Mouse (Mus musculus) forebrain, postnatal 0 days (tissue): ENCODE results near the gene Rps6ka6. TPM values are rescaled to one million over a fixed set of nuclear protein-coding genes. Genes with fewer than 3 reads are reported as not detected.

Experiments used
- ATAC-seq: fragments of 200-750 bp; cut with Nextera tagmentation; 2 replicates; pipeline ENCODE4 v1.8.0; 2017; ENCODE audit warnings: mild to moderate bottlenecking, moderate library complexity
- DNase-seq: peaks from one replicate; pipeline ENCODE4 v3.0.0-alpha.2; 2015
- H3K27ac ChIP-seq: fragments of 300-500 bp; sonication (generic); 2 replicates; pipeline ENCODE4 v1.5.1; 2014; ENCODE audit warnings: low read depth, mild to moderate bottlenecking, antibody characterized with exemption, low read length, moderate library complexity, mixed read lengths
- H3K27me3 ChIP-seq: fragments of 300-500 bp; sonication (generic); 2 replicates; pipeline ENCODE4 v1.6.1; 2014; ENCODE audit warnings: mild to moderate bottlenecking, low read length, mixed read lengths; ENCODE audit not compliant: insufficient read depth
- H3K36me3 ChIP-seq: fragments of 300-500 bp; sonication (generic); 2 replicates; pipeline ENCODE4 v1.6.1; 2014; ENCODE audit warnings: mild to moderate bottlenecking, moderate library complexity; ENCODE audit not compliant: insufficient read depth
- H3K4me1 ChIP-seq: fragments of 300-500 bp; sonication (generic); 2 replicates; pipeline ENCODE4 v1.6.1; 2014; ENCODE audit warnings: antibody characterized with exemption; ENCODE audit not compliant: insufficient read depth
- H3K4me2 ChIP-seq: fragments of 300-500 bp; sonication (generic); 2 replicates; pipeline ENCODE4 v1.6.1; 2014; ENCODE audit warnings: low read depth, mild to moderate bottlenecking, moderate library complexity
- H3K4me3 ChIP-seq: fragments of 300-500 bp; sonication (generic); 2 replicates; pipeline ENCODE4 v1.5.1; 2014; ENCODE audit warnings: low read depth, low read length, mixed read lengths
- H3K9ac ChIP-seq: fragments of 300-500 bp; sonication (generic); 2 replicates; pipeline ENCODE4 v1.6.1; 2014; ENCODE audit warnings: mild to moderate bottlenecking
- H3K9me3 ChIP-seq: fragments of 300-500 bp; sonication (generic); 2 replicates; pipeline ENCODE4 v1.6.1; 2016; ENCODE audit warnings: low read length
- CTCF ChIP-seq: sonication (generic); IDR thresholded peaks from 2 replicates; pipeline ENCODE4 v1.5.1; 2016; ENCODE audit warnings: antibody characterized with exemption, control low read depth, low read depth
- whole genome bisulfite sequencing: fragments of 180-500 bp; shearing (Covaris S2); extraction: QIAGEN DNeasy Blood & Tissue Kit; methylation state at CpG from one replicate; pipeline ENCODE4 v1.1.7; 2014; 5-methylcytosine and 5-hydroxymethylcytosine counted together
- polyA plus RNA-seq: library from polyadenylated mRNA; unstranded; fragments of >200 nt; fragmentation: Nextera tagmentation; extraction: Ambion mirVana; gene quantifications from 2 replicates; pipeline ENCODE4 v1.2.1, GENCODE M21; 2015
- total RNA-seq: library from RNA; depleted of rRNA; stranded (reverse); fragments of >200 nt; gene quantifications from 2 replicates; pipeline ENCODE4 v1.2.3, GENCODE M21; 2014; rRNA removed

Gene Rps6ka6
- total RNA-seq (37.3 and 55.2 TPM in 2 replicates), polyA plus RNA-seq (15.8 and 17.6 TPM in 2 replicates)

- Histone ChIP-seq H3K36me3 (no peaks in the 10 kb centered on the region), H3K4me2 (no peak within 1 kb of the TSS), H3K27ac (no peak within 1 kb of the TSS), H3K9me3 (no peaks in the 10 kb centered on the region), H3K4me1 (no peaks in the 10 kb centered on the region), H3K4me3 (no peak within 1 kb of the TSS), H3K9ac (no peak within 1 kb of the TSS), H3K27me3 (no peaks in the 10 kb centered on the region)
- DNase-seq (no peak), ATAC-seq (no peak)
- 78% methylated on average over 10 of the region's 10 CpGs for WGBS
- TF ChIP-seq CTCF, result no peak
These were observed at the start of gene Rps6ka6 for GRCm38 (mm10) chrX:111537859-111538258. TSS of gene Rps6ka6 (minus strand) at chrX:111537959.

GRCm38 (mm10) chrX:111577044-111577443, 39.3 kb upstream of the Rps6ka6 start:
- no peaks in the 10 kb centered on the region for H3K4me1 ChIP-seq
- DNase-seq (no peak), ATAC-seq (no peak)
- H3K36me3 ChIP-seq, result no peaks in the 10 kb centered on the region
- WGBS, result 87% methylated on average over 2 of the region's 2 CpGs
- H3K27ac ChIP-seq, result no peak overlapping the region
- H3K9ac ChIP-seq, result no peak overlapping the region
- H3K4me3 ChIP-seq, result no peak overlapping the region
- H3K27me3 ChIP-seq, result no peaks in the 10 kb centered on the region
- H3K4me2 ChIP-seq, result no peak overlapping the region
- TF ChIP-seq CTCF, result no peak
- no peaks in the 10 kb centered on the region for H3K9me3 ChIP-seq

- no peak for DNase-seq
- Histone ChIP-seq H3K9me3 (no peaks in the 10 kb centered on the region), H3K4me3 (no peak overlapping the region), H3K4me2 (no peak overlapping the region), H3K27ac (no peak overlapping the region), H3K9ac (no peak overlapping the region), H3K36me3 (no peaks in the 10 kb centered on the region), H3K4me1 (no peaks in the 10 kb centered on the region), H3K27me3 (no peaks in the 10 kb centered on the region)
- WGBS, result 53% methylated on average over 1 of the region's 1 CpGs
- ATAC-seq, result no peak
- TF ChIP-seq CTCF, result no peak
These were observed 19.6 kb downstream of the Rps6ka6 start for GRCm38 (mm10) chrX:111518206-111518605.

- WGBS, result 26% methylated on average over 12 of the region's 12 CpGs
- H3K4me2 ChIP-seq, result peak overlapping the region; percentile 50
These were observed 74.1 kb downstream of the Rps6ka6 start for GRCm38 (mm10) chrX:111463565-111464093.

GRCm38 (mm10) chrX:111462833-111463564, 74.8 kb downstream of the Rps6ka6 start:
- H3K27me3 ChIP-seq, result no peaks in the 10 kb centered on the region
- H3K36me3 ChIP-seq, result no peaks in the 10 kb centered on the region
- H3K4me1 ChIP-seq, result no peaks in the 10 kb centered on the region
- peak overlapping the region; percentile 58 for H3K9ac ChIP-seq
- TF ChIP-seq CTCF, result peak; percentile 33; the same call in 1 of the 2 replicates
- 29% methylated on average over 51 of the region's 72 CpGs for WGBS
- H3K4me2 ChIP-seq, result peak overlapping the region; percentile 50
- ATAC-seq (peak; percentile 96), DNase-seq (peak; percentile 85)
- peak overlapping the region; percentile 77 for H3K27ac ChIP-seq
- no peaks in the 10 kb centered on the region for H3K9me3 ChIP-seq
- H3K4me3 ChIP-seq, result peak overlapping the region; percentile 60

More at GRCm38 (mm10) chrX:111463565-111464093, 74.1 kb downstream of the Rps6ka6 start:
- TF ChIP-seq CTCF, result no peak
- H3K27ac ChIP-seq, result peak overlapping the region; percentile 77
- H3K27me3 ChIP-seq, result no peaks in the 10 kb centered on the region
- peak overlapping the region; percentile 60 for H3K4me3 ChIP-seq
- no peaks in the 10 kb centered on the region for H3K36me3 ChIP-seq
- H3K9me3 ChIP-seq, result no peaks in the 10 kb centered on the region
- H3K4me1 ChIP-seq, result no peaks in the 10 kb centered on the region
- peak overlapping the region; percentile 58 for H3K9ac ChIP-seq
- peak; percentile 28 for ATAC-seq
- DNase-seq, result no peak

- ATAC-seq (peak; percentile 16), DNase-seq (peak; percentile 33)
- peak overlapping the region; percentile 60 for H3K4me3 ChIP-seq
- H3K9ac ChIP-seq, result peak overlapping the region; percentile 58
- WGBS, result 28% methylated on average over 21 of the region's 21 CpGs
- H3K9me3 ChIP-seq, result no peaks in the 10 kb centered on the region
- peak overlapping the region; percentile 77 for H3K27ac ChIP-seq
- H3K27me3 ChIP-seq, result no peaks in the 10 kb centered on the region
- H3K4me1 ChIP-seq, result no peaks in the 10 kb centered on the region
- no peak for TF ChIP-seq CTCF
- H3K4me2 ChIP-seq, result peak overlapping the region; percentile 50
- H3K36me3 ChIP-seq, result no peaks in the 10 kb centered on the region
These were observed 75.3 kb downstream of the Rps6ka6 start for GRCm38 (mm10) chrX:111462495-111462832.

GRCm38 (mm10) chrX:111462092-111462491, 75.7 kb downstream of the Rps6ka6 start:
- Histone ChIP-seq H3K9ac (peak overlapping the region; percentile 58; the same call in 1 of the 2 replicates), H3K4me2 (peak overlapping the region; percentile 50), H3K4me3 (peak overlapping the region; percentile 60), H3K27ac (no peak overlapping the region), H3K9me3 (no peaks in the 10 kb centered on the region), H3K4me1 (no peaks in the 10 kb centered on the region), H3K27me3 (no peaks in the 10 kb centered on the region), H3K36me3 (no peaks in the 10 kb centered on the region)
- TF ChIP-seq CTCF, result no peak
- DNase-seq, result no peak
- 27% methylated on average over 8 of the region's 8 CpGs for WGBS
- ATAC-seq, result no peak
